Mouse (Mus musculus): ENCODE results near the gene Iqce.

GRCm38 (mm10) chr5:140672115-140672514, 30.1 kb downstream of the Iqce start:
- TF ChIP-seq CTCF (conservative IDR thresholded peaks at IDR 0.05; ENCODE audit: low read length) (no peak), NANOG (IDR thresholded peaks at IDR 0.05; ENCODE audit: borderline replicate concordance, low read length) (no peak)

Measured in E14TG2a.4 (cell line).